Mouse (Mus musculus): ENCODE results near the gene Dhdds.

DNA sequence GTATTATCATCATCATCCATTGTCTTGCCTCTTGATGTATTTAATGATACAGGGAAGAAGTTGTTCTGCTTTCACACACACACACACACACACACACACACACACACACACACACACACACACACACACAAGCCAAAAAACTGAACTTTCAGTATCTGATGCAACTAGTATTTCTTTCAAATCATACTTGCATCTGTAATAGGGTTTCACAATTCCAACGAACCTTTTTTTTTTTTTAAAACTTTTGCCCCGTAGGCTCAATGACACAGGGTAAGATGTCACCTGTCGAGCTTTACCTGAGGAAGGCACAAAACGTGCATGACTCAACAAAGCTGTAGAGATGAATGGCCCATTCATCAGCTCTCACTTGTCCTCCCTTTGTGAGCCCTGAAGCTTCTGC, 1.5 kb upstream of the Dhdds start:
- TF ChIP-seq CTCF (IDR thresholded peaks at IDR 0.05; ENCODE audit: borderline replicate concordance, insufficient read depth, low read length) (no peak), POLR2A (IDR thresholded peaks at IDR 0.05; ENCODE audit: low read depth, low read length) (no peak)

All from embryonic fibroblast, embryonic 13.5 days (primary cell).